Mouse (Mus musculus): ENCODE results near the gene Oard1. TPM values are rescaled to one million over a fixed set of nuclear protein-coding genes. Genes with fewer than 3 reads are reported as not detected.

Gene Oard1
- polyA plus RNA-seq (2014; fragmentation: Illumina TruSeq; extraction: RNeasy Lipid Tissue Mini Kit (QIAGEN cat#74804); ENCODE audit: low read depth, low replicate concordance) = 53.9 TPM

DNA sequence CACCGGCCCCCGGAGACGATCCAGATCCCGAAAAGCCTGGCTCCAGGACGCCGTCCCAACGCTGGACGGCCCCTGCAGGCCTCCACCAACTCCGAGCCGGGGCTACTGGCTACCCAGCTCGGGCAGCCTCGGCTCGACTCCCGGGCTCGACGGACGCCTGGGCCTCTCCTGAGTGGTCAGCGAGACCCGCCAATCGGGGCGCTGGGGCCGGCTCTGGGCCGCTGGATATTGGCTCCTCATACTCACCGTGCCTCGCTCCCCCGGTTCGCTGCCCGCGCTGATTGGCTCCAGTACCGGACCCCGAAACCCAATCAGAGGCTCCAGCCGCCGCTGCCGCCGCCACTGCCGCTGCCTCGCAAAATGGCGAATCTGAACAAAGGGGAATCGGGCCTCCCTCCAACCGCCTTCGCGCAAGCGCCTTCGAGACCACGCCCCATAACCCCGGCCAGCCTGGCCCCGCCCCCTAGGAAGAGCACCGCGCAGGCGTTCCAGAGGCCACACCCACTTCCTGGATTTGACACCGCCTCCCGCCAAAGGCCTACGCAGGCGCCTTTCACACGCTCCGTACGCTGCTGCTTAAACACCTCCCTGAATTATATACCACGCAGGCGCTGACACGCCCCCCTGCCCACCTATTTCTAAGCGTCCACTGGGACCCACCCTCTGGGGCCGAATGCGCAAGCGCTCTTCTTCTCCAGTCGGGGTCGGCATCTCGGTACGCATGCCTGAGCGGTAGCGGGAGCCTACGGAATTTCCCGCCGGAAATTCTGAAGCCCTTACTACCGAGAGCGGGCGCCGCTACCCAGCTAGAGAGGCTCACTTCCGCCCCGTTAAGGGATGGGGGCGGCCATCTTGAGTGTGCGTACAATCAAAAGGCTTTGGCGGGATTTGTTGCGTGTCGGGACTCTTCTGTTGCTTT is at the start of gene Oard1, which contains the start of gene Nfya:
Oard1 (plus strand) TSS at position 635 of the 919 bp plus-strand sequence.
Nfya (minus strand) TSS at position 527 of the 919 bp plus-strand sequence.

DNA sequence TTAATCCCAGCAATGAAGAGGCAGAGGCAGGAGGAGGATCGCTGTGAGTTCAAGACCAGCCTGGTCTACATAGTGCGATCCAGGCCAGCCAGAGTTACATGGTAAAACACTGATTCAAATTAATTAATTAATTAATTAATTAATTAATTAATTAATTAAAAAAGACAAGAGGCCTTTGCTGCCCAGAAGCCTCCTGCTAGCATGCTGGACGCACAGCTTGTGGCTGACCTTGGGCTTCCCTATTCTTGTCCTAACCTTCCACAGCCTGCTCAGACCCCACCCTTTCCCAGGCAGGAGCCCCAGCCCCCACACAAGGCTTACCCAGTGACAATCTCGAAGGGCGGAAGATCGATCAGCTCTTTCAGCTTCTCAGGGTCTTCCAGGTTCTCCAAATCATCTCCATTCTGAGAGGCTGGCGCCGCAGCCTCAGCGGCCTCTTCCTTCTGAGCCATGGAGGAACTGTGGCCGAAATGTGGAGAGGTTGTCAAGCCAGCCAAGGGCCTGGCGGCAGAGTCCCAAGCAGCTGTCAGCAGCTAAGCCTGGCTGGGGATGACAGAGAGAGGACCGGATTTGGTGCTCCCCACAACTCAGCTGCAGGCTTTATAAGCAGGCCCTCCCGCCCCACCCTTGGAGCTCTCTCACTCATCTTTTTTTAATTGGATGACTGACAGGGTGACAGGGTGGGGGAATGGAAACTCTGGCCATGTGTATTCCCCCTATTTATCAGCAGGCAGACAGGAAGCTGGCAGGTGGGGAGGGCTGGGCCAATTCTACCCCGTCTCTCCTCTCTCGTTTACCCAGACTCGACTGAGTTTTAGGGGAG is 22.6 kb downstream of the Oard1 start, which contains the start of gene Apobec2:
Apobec2 (minus strand) TSS at position 773 of the 823 bp plus-strand sequence.

DNA sequence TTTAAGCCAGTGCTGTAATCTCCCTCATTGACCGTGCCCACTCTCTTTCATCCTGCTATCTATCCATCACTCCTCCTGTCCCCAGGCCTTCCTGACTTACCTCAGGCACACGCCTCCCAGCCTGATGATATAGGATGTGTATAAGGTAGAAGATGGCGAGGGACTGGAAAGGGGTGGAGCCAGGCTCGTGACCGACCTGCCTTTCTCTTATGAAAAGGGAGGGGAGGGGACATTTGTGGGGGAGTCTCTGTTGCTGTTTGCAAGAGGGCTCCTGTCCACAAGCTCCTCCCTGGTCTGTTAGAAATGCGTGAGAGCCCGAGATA is 41.5 kb downstream of the Oard1 start, which contains the start of gene Tspo2:
Tspo2 (minus strand) TSS at position 170 of the 323 bp plus-strand sequence.

DNA sequence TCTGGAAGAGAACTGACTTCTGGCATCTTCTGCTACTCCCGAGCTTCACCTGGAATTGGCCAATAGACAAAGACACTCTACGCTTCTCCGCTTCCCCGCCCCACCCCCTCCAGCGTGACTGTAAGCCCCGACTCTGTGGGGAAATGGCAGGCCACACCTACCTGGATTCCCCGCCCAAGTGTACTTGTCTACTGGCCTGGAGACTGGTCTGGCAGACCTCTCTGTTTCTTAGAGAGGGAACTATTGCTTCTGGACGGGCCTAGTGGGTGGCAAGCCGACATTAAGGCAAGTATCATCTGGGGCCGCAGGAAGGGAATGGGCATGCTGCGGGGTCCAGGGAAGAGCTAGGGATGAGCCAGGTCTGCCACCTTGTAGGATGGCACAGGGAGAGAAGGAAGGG is 44.9 kb downstream of the Oard1 start, which contains the start of gene Unc5cl:
Unc5cl (plus strand) TSS at position 214 of the 400 bp plus-strand sequence.

Other genes starting within 250 kb of the Oard1 start
- gene A530064D06Rik, start 242.7 kb upstream of the Oard1 start, polyA plus RNA-seq (2014; fragmentation: Illumina TruSeq; extraction: RNeasy Lipid Tissue Mini Kit (QIAGEN cat#74804); ENCODE audit: low read depth, low replicate concordance) = 0.47 TPM
- gene Trem1, start 177.2 kb upstream of the Oard1 start, polyA plus RNA-seq (2014; fragmentation: Illumina TruSeq; extraction: RNeasy Lipid Tissue Mini Kit (QIAGEN cat#74804); ENCODE audit: low read depth, low replicate concordance) = not detected
- not detected for gene Trem3, start 162.2 kb upstream of the Oard1 start, polyA plus RNA-seq (2014; fragmentation: Illumina TruSeq; extraction: RNeasy Lipid Tissue Mini Kit (QIAGEN cat#74804); ENCODE audit: low read depth, low replicate concordance)
- 0.41 TPM for gene Treml4, start 145.7 kb upstream of the Oard1 start, polyA plus RNA-seq (2014; fragmentation: Illumina TruSeq; extraction: RNeasy Lipid Tissue Mini Kit (QIAGEN cat#74804); ENCODE audit: low read depth, low replicate concordance)
- 0.79 TPM for gene Treml2, start 110.5 kb upstream of the Oard1 start, polyA plus RNA-seq (2014; fragmentation: Illumina TruSeq; extraction: RNeasy Lipid Tissue Mini Kit (QIAGEN cat#74804); ENCODE audit: low read depth, low replicate concordance)
- gene B430306N03Rik, start 93.9 kb upstream of the Oard1 start, polyA plus RNA-seq (2014; fragmentation: Illumina TruSeq; extraction: RNeasy Lipid Tissue Mini Kit (QIAGEN cat#74804); ENCODE audit: low read depth, low replicate concordance) = 0.19 TPM
- 0.13 TPM for gene Trem2, start 63.6 kb upstream of the Oard1 start, polyA plus RNA-seq (2014; fragmentation: Illumina TruSeq; extraction: RNeasy Lipid Tissue Mini Kit (QIAGEN cat#74804); ENCODE audit: low read depth, low replicate concordance)
- not detected for gene Treml1, start 50.1 kb upstream of the Oard1 start, polyA plus RNA-seq (2014; fragmentation: Illumina TruSeq; extraction: RNeasy Lipid Tissue Mini Kit (QIAGEN cat#74804); ENCODE audit: low read depth, low replicate concordance)
- gene Nfya, start 108 bp upstream of the Oard1 start, polyA plus RNA-seq (2014; fragmentation: Illumina TruSeq; extraction: RNeasy Lipid Tissue Mini Kit (QIAGEN cat#74804); ENCODE audit: low read depth, low replicate concordance) = 24.4 TPM
- gene Apobec2, start 22.9 kb downstream of the Oard1 start, polyA plus RNA-seq (2014; fragmentation: Illumina TruSeq; extraction: RNeasy Lipid Tissue Mini Kit (QIAGEN cat#74804); ENCODE audit: low read depth, low replicate concordance) = 2.7 TPM
- gene Tspo2, start 41.5 kb downstream of the Oard1 start, polyA plus RNA-seq (2014; fragmentation: Illumina TruSeq; extraction: RNeasy Lipid Tissue Mini Kit (QIAGEN cat#74804); ENCODE audit: low read depth, low replicate concordance) = not detected
- 3.2 TPM for gene Unc5cl, start 44.9 kb downstream of the Oard1 start, polyA plus RNA-seq (2014; fragmentation: Illumina TruSeq; extraction: RNeasy Lipid Tissue Mini Kit (QIAGEN cat#74804); ENCODE audit: low read depth, low replicate concordance)

All from sigmoid colon, adult 10 weeks (tissue).